Mouse (Mus musculus) heart, postnatal 0 days (tissue): ENCODE data around the gene Prdm5. TPM values are rescaled to one million over a fixed set of nuclear protein-coding genes. Genes with fewer than 3 reads are reported as not detected.

Experiments used
- ATAC-seq: fragments of 200-750 bp; cut with Nextera tagmentation; 2 replicates; pipeline ENCODE4 v1.8.0; 2017; ENCODE audit warnings: low read depth, moderate number of reproducible peaks, moderate library complexity; ENCODE audit not compliant: insufficient read depth
- DNase-seq: peaks from one replicate; pipeline ENCODE4 v3.0.0-alpha.2; 2016; ENCODE audit warnings: low spot score
- H3K27ac ChIP-seq: fragments of 300-500 bp; sonication (generic); 2 replicates; pipeline ENCODE4 v1.5.1; 2014; ENCODE audit warnings: low read depth, mild to moderate bottlenecking
- H3K27me3 ChIP-seq: fragments of 300-500 bp; sonication (generic); 2 replicates; pipeline ENCODE4 v1.6.1; 2014; ENCODE audit warnings: low read length, mixed read lengths; ENCODE audit not compliant: control insufficient read depth, insufficient read depth
- H3K36me3 ChIP-seq: fragments of 300-500 bp; sonication (generic); replicated peaks from 2 replicates; pipeline ENCODE4 v1.6.1; 2014; ENCODE audit warnings: low read length, mixed read lengths; ENCODE audit not compliant: control insufficient read depth, insufficient read depth
- H3K4me1 ChIP-seq: fragments of 300-500 bp; sonication (generic); 2 replicates; pipeline ENCODE4 v1.6.1; 2014; ENCODE audit warnings: antibody characterized with exemption; ENCODE audit not compliant: control insufficient read depth, insufficient read depth
- H3K4me2 ChIP-seq: fragments of 300-500 bp; sonication (generic); 2 replicates; pipeline ENCODE4 v1.6.1; 2014; ENCODE audit warnings: low read depth, mild to moderate bottlenecking, low read length, moderate library complexity
- H3K4me3 ChIP-seq: fragments of 300-500 bp; sonication (generic); 2 replicates; pipeline ENCODE4 v1.5.1; 2014; ENCODE audit warnings: low read depth, low read length
- H3K9ac ChIP-seq: fragments of 300-500 bp; sonication (generic); replicated peaks from 2 replicates; pipeline ENCODE4 v1.6.1; 2014; ENCODE audit warnings: low read depth, low read length, mixed read lengths
- H3K9me3 ChIP-seq: fragments of 300-500 bp; sonication (generic); replicated peaks from 2 replicates; pipeline ENCODE4 v1.6.1; 2016; ENCODE audit warnings: low read length; ENCODE audit not compliant: control insufficient read depth
- CTCF ChIP-seq: IDR thresholded peaks from 2 replicates; pipeline ENCODE4 v1.5.1; 2016; ENCODE audit warnings: antibody characterized with exemption, control low read depth, low read depth
- EP300 ChIP-seq: IDR thresholded peaks from 2 replicates; pipeline ENCODE4 v1.6.1; 2016; ENCODE audit warnings: antibody characterized with exemption, low read depth
- WGBS: fragments of 180-500 bp; shearing (Covaris S2); extraction: QIAGEN DNeasy Blood & Tissue Kit; methylation state at CpG from one replicate; pipeline ENCODE4 v1.1.7; 2014; 5-methylcytosine and 5-hydroxymethylcytosine counted together
- polyA plus RNA-seq: library from polyadenylated mRNA; unstranded; fragments of >200 nt; fragmentation: Nextera tagmentation; extraction: Ambion mirVana; gene quantifications from 2 replicates; pipeline ENCODE4 v1.2.1, GENCODE M21; 2015
- total RNA-seq: library from RNA; depleted of rRNA; stranded (reverse); fragments of >200 nt; gene quantifications from 2 replicates; pipeline ENCODE4 v1.2.3, GENCODE M21; 2014; ENCODE audit warnings: low replicate concordance

The Prdm5 gene
- total and polyA plus RNA-seq, 2 experiments from 2014 or later: 12.5 to 14.3 TPM

GRCm38 (mm10) chr6:65797276-65797675 is 18.5 kb downstream of the Prdm5 start:
- no peak for TF ChIP-seq EP300
- 81% methylated on average over 2 of the region's 2 CpGs for WGBS
- no peaks in the 10 kb centered on the region for H3K27me3 ChIP-seq

GRCm38 (mm10) chr6:65798390-65798789 is 19.6 kb downstream of the Prdm5 start:
- Histone ChIP-seq H3K4me1 (no peaks in the 10 kb centered on the region), H3K4me2 (no peak overlapping the region), H3K4me3 (no peak overlapping the region), H3K27ac (no peak overlapping the region), H3K9ac (no peak overlapping the region), H3K36me3 (peaks cover 9% of the 10 kb centered on the region; the same call in 1 of the 2 replicates), H3K9me3 (no peaks in the 10 kb centered on the region), H3K27me3 (no peaks in the 10 kb centered on the region)
- 89% methylated on average over 3 of the region's 3 CpGs for WGBS
- TF ChIP-seq EP300 (no peak), CTCF (no peak)
- ATAC-seq (no peak), DNase-seq (no peak)

More at GRCm38 (mm10) chr6:65797276-65797675, 18.5 kb downstream of the Prdm5 start:
- Histone ChIP-seq H3K4me1 (no peaks in the 10 kb centered on the region), H3K9ac (no peak overlapping the region), H3K4me3 (no peak overlapping the region), H3K27ac (no peak overlapping the region), H3K36me3 (peaks cover 9% of the 10 kb centered on the region; the same call in 1 of the 2 replicates), H3K4me2 (no peak overlapping the region), H3K9me3 (no peaks in the 10 kb centered on the region)
- no peak for DNase-seq
- no peak for ATAC-seq

- no peak for ATAC-seq
- WGBS: 88% methylated on average over 3 of the region's 3 CpGs
Measured at GRCm38 (mm10) chr6:65811685-65812084, 32.9 kb downstream of the Prdm5 start.

GRCm38 (mm10) chr6:65818039-65818747 is 39.4 kb downstream of the Prdm5 start:
- H3K36me3 ChIP-seq: no peaks in the 10 kb centered on the region
- no peak overlapping the region for H3K4me3 ChIP-seq
- H3K27me3 ChIP-seq: no peaks in the 10 kb centered on the region
- no peak overlapping the region for H3K9ac ChIP-seq
- H3K4me2 ChIP-seq: no peak overlapping the region
- H3K4me1 ChIP-seq: peaks cover 13% of the 10 kb centered on the region; the same call in 1 of the 2 replicates
- DNase-seq: no peak
- 60% methylated on average over 4 of the region's 4 CpGs for WGBS
- H3K27ac ChIP-seq: no peak overlapping the region
- no peaks in the 10 kb centered on the region for H3K9me3 ChIP-seq
- no peak for TF ChIP-seq EP300
- no peak for TF ChIP-seq CTCF
- ATAC-seq: no peak

More at GRCm38 (mm10) chr6:65811685-65812084, 32.9 kb downstream of the Prdm5 start:
- no peaks in the 10 kb centered on the region for H3K4me1 ChIP-seq
- DNase-seq: no peak
- no peaks in the 10 kb centered on the region for H3K36me3 ChIP-seq
- no peaks in the 10 kb centered on the region for H3K27me3 ChIP-seq
- H3K9me3 ChIP-seq: no peaks in the 10 kb centered on the region
- no peak overlapping the region for H3K9ac ChIP-seq
- no peak overlapping the region for H3K4me3 ChIP-seq
- H3K4me2 ChIP-seq: no peak overlapping the region
- no peak overlapping the region for H3K27ac ChIP-seq
- no peak for TF ChIP-seq EP300
- no peak for TF ChIP-seq CTCF

GRCm38 (mm10) chr6:65828656-65829055 is 49.9 kb downstream of the Prdm5 start:
- ATAC-seq: no peak
- 38% methylated on average over 1 of the region's 1 CpGs for WGBS
- TF ChIP-seq CTCF: no peak
- TF ChIP-seq EP300: no peak
- peaks cover 18% of the 10 kb centered on the region for H3K36me3 ChIP-seq
- H3K27me3 ChIP-seq: no peaks in the 10 kb centered on the region
- no peak overlapping the region for H3K27ac ChIP-seq
- no peak for DNase-seq
- no peak overlapping the region for H3K4me3 ChIP-seq
- H3K4me2 ChIP-seq: no peak overlapping the region
- H3K9ac ChIP-seq: no peak overlapping the region
- H3K4me1 ChIP-seq: no peaks in the 10 kb centered on the region
- no peaks in the 10 kb centered on the region for H3K9me3 ChIP-seq
